Mouse (Mus musculus) cerebral cortex, adult 2 months (tissue): ENCODE measurements around the gene Bpifb2.

ENCODE experiments used
- WGBS: fragments of 180-500 bp; shearing (Covaris S2); methylation state at CpG from one replicate; pipeline ENCODE4 v1.1.7; 2018; 5-methylcytosine and 5-hydroxymethylcytosine counted together

Gene Bpifb2

DNA sequence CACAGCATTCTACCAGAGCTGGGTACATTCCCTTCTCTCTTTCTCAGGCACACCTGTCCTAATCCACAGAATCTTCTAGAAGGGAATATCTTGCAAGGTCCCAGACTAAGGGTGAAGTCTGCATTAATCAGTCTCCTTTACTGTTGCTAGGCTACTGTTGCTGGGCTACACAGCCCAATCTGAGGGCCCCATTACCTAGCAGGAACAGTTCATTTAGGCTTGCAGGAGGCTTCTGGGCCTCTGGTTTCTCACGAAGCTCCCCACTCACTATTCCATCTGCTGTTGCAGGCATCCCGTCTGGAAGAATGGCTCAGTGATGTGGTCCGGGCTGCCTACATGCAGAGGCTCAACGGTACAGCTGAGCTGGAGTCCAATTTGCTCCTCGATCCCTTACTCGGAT, 56.3 kb downstream of the Bpifb2 start:
- WGBS: 56% methylated on average over 6 of the region's 6 CpGs

DNA sequence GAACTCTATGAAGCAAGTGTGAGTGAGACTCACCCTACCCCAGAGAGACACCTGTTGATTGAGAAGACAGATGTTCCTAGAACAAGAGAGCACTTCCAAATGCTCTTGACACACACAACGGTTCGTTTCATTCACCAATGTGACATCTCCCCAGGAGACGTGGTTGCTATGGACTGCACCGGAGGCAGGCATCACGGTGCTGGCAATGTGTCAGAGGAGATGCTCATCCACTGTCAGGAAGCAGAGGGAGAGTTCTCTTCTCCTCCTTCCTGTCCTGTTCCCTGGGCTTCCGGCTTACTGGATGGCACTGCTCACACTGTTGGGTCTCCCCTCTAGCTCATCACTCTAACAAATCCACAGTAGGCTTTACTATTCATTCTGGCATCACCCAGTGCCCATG, 58.5 kb downstream of the Bpifb2 start:
- 38% methylated on average over 6 of the region's 6 CpGs for WGBS

DNA sequence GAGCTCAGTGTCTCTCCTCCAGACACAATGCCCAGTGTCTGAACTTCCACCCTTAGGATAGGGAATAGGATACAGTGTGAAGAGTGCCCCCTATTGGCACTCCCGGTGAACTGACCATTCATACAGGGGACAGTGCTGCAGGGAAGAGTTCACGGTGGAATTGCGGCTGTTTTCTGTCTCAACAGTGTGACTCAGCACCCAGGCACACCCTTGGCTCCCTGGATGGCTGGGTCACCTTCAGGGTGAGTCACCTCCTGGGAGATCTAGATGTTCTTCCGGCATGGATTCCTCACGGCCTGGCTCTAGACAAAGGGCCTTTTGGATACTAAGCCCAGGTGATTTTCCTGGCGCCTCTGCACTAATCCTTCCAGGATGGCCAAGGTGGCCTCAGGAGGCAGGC, 60.5 kb downstream of the Bpifb2 start:
- WGBS: 94% methylated on average over 6 of the region's 6 CpGs

DNA sequence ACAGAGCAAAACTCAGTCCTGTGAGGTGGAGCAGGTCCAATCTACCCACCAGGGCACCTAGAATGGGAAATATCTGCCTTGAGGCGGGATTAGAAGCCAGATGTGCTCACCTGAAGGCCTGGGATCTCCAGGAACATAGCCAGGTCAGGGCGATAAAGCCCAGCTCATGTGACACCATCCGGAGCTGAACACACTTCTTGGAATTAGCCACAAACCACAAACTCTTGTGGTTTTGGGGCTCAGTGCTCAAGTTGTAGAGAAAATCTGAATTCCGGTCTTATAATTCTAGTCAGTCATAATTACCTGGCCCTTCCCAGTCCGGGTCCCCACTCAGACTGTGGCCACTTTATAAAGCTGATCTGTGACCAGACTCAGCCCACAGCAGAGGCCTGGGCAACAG, 63.0 kb downstream of the Bpifb2 start, which contains the start of gene Bpifb4:
TSS of gene Bpifb4 (plus strand) at position 370 of the 400 bp plus-strand sequence.
- 85% methylated on average over 5 of the region's 5 CpGs for WGBS

DNA sequence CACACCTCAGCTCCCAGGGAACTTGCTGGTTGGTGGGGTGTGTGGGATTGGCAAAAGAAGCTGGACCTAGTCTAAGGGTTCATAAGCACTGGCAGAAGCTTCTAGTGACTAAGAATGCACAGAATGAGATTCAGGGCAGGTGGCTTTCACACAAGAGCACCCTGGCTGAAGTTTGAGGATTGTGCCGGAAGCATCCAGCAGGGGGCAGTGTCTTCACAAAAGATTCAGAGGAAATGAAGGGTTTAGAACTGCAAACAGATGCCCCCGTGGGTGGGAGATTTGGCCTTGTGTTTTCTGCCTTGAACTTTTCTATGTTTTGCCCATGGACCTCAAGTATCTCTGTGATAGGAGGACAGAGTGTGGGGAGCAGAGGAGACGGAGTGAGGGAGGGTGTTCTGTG, 68.7 kb downstream of the Bpifb2 start:
- 34% methylated on average over 3 of the region's 3 CpGs for WGBS

DNA sequence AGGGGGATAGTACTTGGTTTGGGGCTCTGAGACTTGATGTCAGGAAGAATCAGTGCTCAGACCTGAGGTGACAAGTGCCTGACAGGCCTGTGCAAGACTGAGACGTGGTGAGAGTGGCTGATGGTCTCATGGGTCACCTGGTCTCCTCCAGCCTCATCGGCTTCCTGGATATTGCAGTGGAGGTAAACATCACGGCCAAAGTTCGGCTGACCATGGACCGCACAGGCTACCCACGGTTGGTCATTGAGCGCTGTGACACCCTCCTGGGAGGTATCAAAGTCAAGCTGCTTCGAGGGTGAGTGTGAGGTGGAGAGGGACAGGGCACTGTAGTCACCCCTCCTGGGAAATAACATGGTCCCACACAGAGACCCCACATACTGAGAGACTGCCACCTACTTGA, 69.7 kb downstream of the Bpifb2 start:
- WGBS: 89% methylated on average over 8 of the region's 8 CpGs
